Mouse (Mus musculus) CH12.LX (cell line): Measurements from ENCODE around the gene Sgcg.

Experiments used
- CHD1 ChIP-seq: IDR thresholded peaks from 2 replicates; pipeline ENCODE4 v1.6.1; 2012; ENCODE audit warnings: low read depth, low read length, improper control_type of control experiment, inconsistent platforms
- CTCF ChIP-seq, 2 experiments: IDR thresholded peaks in 1 of 2; conservative IDR thresholded peaks in 1 of 2; 2 replicates each; pipeline ENCODE4 v1.5.1; 2011 to 2012; ENCODE audit warnings: low read depth in 2 of 2, low read length in 2 of 2, improper control_type of control experiment in 1 of 2, inconsistent platforms in 1 of 2, mild to moderate bottlenecking in 1 of 2, moderate library complexity in 1 of 2
- EP300 ChIP-seq: IDR thresholded peaks from 2 replicates; pipeline ENCODE4 v1.6.1; 2011; ENCODE audit warnings: low read length, improper control_type of control experiment
- MAFK ChIP-seq: IDR thresholded peaks from 2 replicates; pipeline ENCODE4 v1.6.1; 2011; ENCODE audit warnings: low read length, improper control_type of control experiment; ENCODE audit not compliant: insufficient replicate concordance
- MAX ChIP-seq: IDR thresholded peaks from 2 replicates; pipeline ENCODE4 v1.6.1; 2011; ENCODE audit warnings: low read length, improper control_type of control experiment
- POLR2A ChIP-seq: IDR thresholded peaks from 2 replicates; pipeline ENCODE4 v1.6.1; 2011; ENCODE audit warnings: low read depth, mild to moderate bottlenecking, improper control_type of control experiment, low read length
- POLR2AphosphoS2 ChIP-seq: IDR thresholded peaks from 2 replicates; pipeline ENCODE4 v1.6.1; 2011; ENCODE audit warnings: low read depth, low read length, improper control_type of control experiment
- RCOR1 ChIP-seq: conservative IDR thresholded peaks from 2 replicates; pipeline ENCODE4 v1.6.1; 2012; ENCODE audit warnings: low read depth, mild to moderate bottlenecking, inconsistent platforms, low read length, improper control_type of control experiment
- TBP ChIP-seq: conservative IDR thresholded peaks from 2 replicates; pipeline ENCODE4 v1.6.1; 2011; ENCODE audit warnings: low read depth, low read length, improper control_type of control experiment
- TCF12 ChIP-seq: IDR thresholded peaks from 2 replicates; pipeline ENCODE4 v1.6.1; 2014; ENCODE audit warnings: low read depth, mild to moderate bottlenecking, inconsistent platforms, low read length, improper control_type of control experiment
- USF1 ChIP-seq: IDR thresholded peaks from 2 replicates; pipeline ENCODE4 v1.6.1; 2014; ENCODE audit warnings: low read depth, mild to moderate bottlenecking, inconsistent platforms, low read length, improper control_type of control experiment
- ZC3H11A ChIP-seq: IDR thresholded peaks from 2 replicates; pipeline ENCODE4 v1.6.1; 2012; ENCODE audit warnings: low read depth, mild to moderate bottlenecking, inconsistent platforms, low read length, improper control_type of control experiment

DNA sequence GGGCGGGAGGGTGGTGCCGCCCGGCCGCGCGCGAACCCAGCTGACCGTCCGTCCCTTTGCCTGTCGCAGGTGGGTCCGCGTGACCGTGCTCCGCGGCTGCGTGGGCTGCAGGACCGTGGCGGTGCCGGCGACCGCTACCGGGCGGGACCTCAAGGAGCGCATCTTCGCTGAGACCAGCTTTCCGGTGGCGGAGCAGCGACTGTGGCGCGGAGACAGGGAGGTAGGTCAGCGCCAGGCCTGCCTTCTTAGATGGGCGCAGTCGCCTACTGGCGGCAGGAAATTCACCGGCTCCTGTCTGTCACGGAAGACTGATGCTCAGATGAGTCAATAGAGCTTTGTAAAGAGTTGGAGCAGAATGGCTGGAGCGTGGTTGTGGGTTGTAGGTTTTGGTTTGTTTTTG lies 85.1 kb downstream of the Sgcg start:
- TF ChIP-seq POLR2A (peak; percentile 31; the same call in 1 of the 2 replicates), ZC3H11A (no peak), CTCF (conservative IDR thresholded peaks at IDR 0.05 in 1 of 2, IDR thresholded peaks at IDR 0.05 in 1 of 2; ENCODE audit: low read depth in 2 of 2, low read length in 2 of 2) (peak in 1 of 2 experiments; percentile 45; a peak in 2 of 4 replicates), RCOR1 (no peak), MAFK (no peak), EP300 (no peak), TCF12 (no peak), CHD1 (peak; percentile 61; the same call in 1 of the 2 replicates), USF1 (no peak), POLR2AphosphoS2 (no peak), MAX (0 out of 2 replicates have a peak, but pooled peaks have one; percentile 32), TBP (0 out of 2 replicates have a peak, but pooled peaks have one; percentile 52)
